8 mouse cellular contexts compared by ENCODE assay signal in the genomic region with DNA sequence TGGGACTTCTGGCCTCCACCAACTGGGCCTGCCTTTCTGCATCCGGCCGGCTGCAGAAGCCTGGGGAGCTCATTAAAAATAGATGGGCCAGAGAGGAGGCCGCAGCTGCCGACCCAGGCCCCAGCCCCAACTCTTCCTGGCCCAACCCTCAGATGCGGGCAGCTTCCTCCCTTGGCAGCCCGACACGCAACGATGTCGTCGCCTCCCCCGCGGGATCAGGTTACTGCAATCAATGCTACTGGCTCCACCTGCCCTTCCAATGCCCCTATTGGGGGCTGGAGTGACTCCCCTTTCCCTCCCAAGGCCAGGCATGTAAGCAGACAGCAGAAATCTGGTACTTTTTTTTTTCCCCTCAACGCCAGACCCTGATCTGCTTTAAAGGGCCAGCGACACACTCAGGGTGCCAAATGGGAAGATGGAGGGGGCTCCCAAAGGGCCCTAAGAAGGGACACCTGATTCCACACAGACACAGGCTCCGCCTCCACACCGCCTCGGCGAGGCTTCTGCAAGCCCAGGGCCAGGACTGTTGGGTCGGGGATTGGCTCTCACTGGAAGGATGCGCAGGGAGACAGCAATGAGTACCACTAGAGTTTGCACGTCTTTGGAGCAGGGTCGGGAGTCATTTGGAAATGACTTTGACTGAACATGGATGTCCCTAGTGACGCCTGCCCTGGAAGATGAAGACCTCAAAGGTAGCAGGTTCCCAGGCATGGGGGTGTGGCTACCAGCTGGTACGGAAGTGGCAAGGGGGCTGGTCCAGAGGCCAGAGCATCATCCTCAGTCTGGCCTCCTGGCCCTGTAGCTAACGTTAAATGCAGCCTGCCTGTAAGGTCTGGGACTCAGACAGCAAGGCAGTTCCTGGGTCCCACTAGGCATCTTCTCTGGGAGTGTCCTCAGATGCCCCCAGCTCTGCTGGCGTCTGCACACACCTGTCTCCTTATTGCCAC. TPM values are rescaled to one million over a fixed set of nuclear protein-coding genes. Genes with fewer than 3 reads are reported as not detected.
DNase-seq lines count a peak whose midpoint lies in the region; ATAC-seq and TF ChIP-seq lines count a peak whose summit lies in the region.

No protein-coding gene starts in this region.

- TF ChIP-seq CTCF in layer of hippocampus, adult 2 months (conservative IDR thresholded peaks at IDR 0.05): no peak

- peak overlapping the region; percentile 36 for H3K4me3 ChIP-seq in layer of hippocampus, adult 2 months
- peak overlapping the region; percentile 88 for H3K4me3 ChIP-seq in hindbrain, embryonic 10.5 days
- H3K4me3 ChIP-seq in liver, embryonic 16.5 days (ENCODE audit: low read depth, low read length): peak overlapping the region; percentile 30

- H3K4me2 ChIP-seq in liver, embryonic 16.5 days (ENCODE audit: low read depth, low read length): peak overlapping the region; percentile 11; the same call in 1 of the 2 replicates

- no peak for ATAC-seq in liver, embryonic 16.5 days (ENCODE audit: low read depth)

- H3K4me1 ChIP-seq in hindbrain, embryonic 10.5 days (replicated peaks): peaks cover 87% of the 10 kb centered on the region
- H3K4me1 ChIP-seq in liver, embryonic 16.5 days (ENCODE audit: control insufficient read depth, low read depth, low read length): peaks cover 6% of the 10 kb centered on the region

- 4% methylated on average over 26 of the region's 26 CpGs for WGBS in hindbrain, embryonic 10.5 days
- WGBS in liver, embryonic 16.5 days (ENCODE audit: insufficient replicate concordance): 6% methylated on average over 26 of the region's 26 CpGs

- no peak overlapping the region for H3K9ac ChIP-seq in liver, embryonic 16.5 days (ENCODE audit: low read depth, low read length)

- H3K36me3 ChIP-seq in hindbrain, embryonic 10.5 days: peaks cover 7% of the 10 kb centered on the region
- no peaks in the 10 kb centered on the region for H3K36me3 ChIP-seq in liver, embryonic 16.5 days (ENCODE audit: control insufficient read depth, insufficient read depth)

- H3K27ac ChIP-seq in layer of hippocampus, adult 2 months: peak overlapping the region; percentile 96
- peak overlapping the region; percentile 92 for H3K27ac ChIP-seq in hindbrain, embryonic 10.5 days
- H3K27ac ChIP-seq in liver, embryonic 16.5 days (ENCODE audit: low read length): no peak overlapping the region

- no peaks in the 10 kb centered on the region for H3K9me3 ChIP-seq in hindbrain, embryonic 10.5 days
- no peaks in the 10 kb centered on the region for H3K9me3 ChIP-seq in liver, embryonic 16.5 days (replicated peaks; ENCODE audit: control insufficient read depth, low read length)

- H3K27me3 ChIP-seq in hindbrain, embryonic 10.5 days (ENCODE audit: insufficient read depth, poor library complexity, severe bottlenecking): peaks cover 9% of the 10 kb centered on the region; the same call in 1 of the 2 replicates
- peaks cover 62% of the 10 kb centered on the region for H3K27me3 ChIP-seq in liver, embryonic 16.5 days (ENCODE audit: control insufficient read depth, insufficient read depth, low read depth, low read length)

- no peak for DNase-seq in layer of hippocampus, adult 2 months (ENCODE audit: low spot score in 2 of 2)
- no peak for DNase-seq in layer of hippocampus, adult 11-12 months (ENCODE audit: low spot score)
- peak; percentile 93 for DNase-seq in embryo, embryonic 10 days (ENCODE audit: low spot score)
- peak; percentile 80 for DNase-seq in hindbrain, embryonic 10.5 days (ENCODE audit: low spot score)
- no peak for DNase-seq in thymus, postnatal 10 days (ENCODE audit: low spot score in 2 of 2)
- no peak for DNase-seq in right cerebral cortex, adult 18-20 months
- no peak for DNase-seq in testis, postnatal 14 days (ENCODE audit: low spot score)

RNA-seq across cellular contexts. Expression of a gene that starts 8.5 kb away (rescaled TPM):
- 100 to 1,000 TPM; 338 to 354 TPM for total RNA-seq in layer of hippocampus, adult 2 months (2021)
- polyA plus RNA-seq in hindbrain, embryonic 10.5 days (2016; fragmentation: Nextera tagmentation; extraction: Ambion mirVana): 55.0 and 75.5 TPM in 2 replicates
- polyA plus RNA-seq in liver, embryonic 16.5 days (2015; fragmentation: Nextera tagmentation; extraction: Ambion mirVana): 1.2 and 1.8 TPM in 2 replicates

RNA-seq across cellular contexts. Expression of a gene that starts 10.3 kb away (rescaled TPM):
- 1 to 10 TPM; 4.5 to 5.0 TPM for total RNA-seq in layer of hippocampus, adult 2 months (2021)
- 3.3 and 4.3 TPM in 2 replicates for polyA plus RNA-seq in hindbrain, embryonic 10.5 days (2016; fragmentation: Nextera tagmentation; extraction: Ambion mirVana)
- polyA plus RNA-seq in liver, embryonic 16.5 days (2015; fragmentation: Nextera tagmentation; extraction: Ambion mirVana): 1.1 and 1.5 TPM in 2 replicates

RNA-seq across cellular contexts. Expression of a gene that starts 17.9 kb away (rescaled TPM):
- 1 to 10 TPM in 1 of 2 experiments, under 1 TPM in 1; 0.98 to 1.1 TPM for total RNA-seq in layer of hippocampus, adult 2 months (2021)
- polyA plus RNA-seq in hindbrain, embryonic 10.5 days (2016; fragmentation: Nextera tagmentation; extraction: Ambion mirVana): 7.8 and 12.5 TPM in 2 replicates
- 2.5 and 3.5 TPM in 2 replicates for polyA plus RNA-seq in liver, embryonic 16.5 days (2015; fragmentation: Nextera tagmentation; extraction: Ambion mirVana)

RNA-seq across cellular contexts. Expression of a gene that starts 18.1 kb away (rescaled TPM):
- total RNA-seq in layer of hippocampus, adult 2 months (2021): 10 to 100 TPM; 34.9 to 36.1 TPM
- polyA plus RNA-seq in hindbrain, embryonic 10.5 days (2016; fragmentation: Nextera tagmentation; extraction: Ambion mirVana): 26.0 and 30.1 TPM in 2 replicates
- polyA plus RNA-seq in liver, embryonic 16.5 days (2015; fragmentation: Nextera tagmentation; extraction: Ambion mirVana): 23.7 and 24.6 TPM in 2 replicates

RNA-seq across cellular contexts. Expression of a gene that starts 41.3 kb away (rescaled TPM):
- total RNA-seq in layer of hippocampus, adult 2 months (2021): 100 to 1,000 TPM; 105 to 108 TPM
- polyA plus RNA-seq in hindbrain, embryonic 10.5 days (2016; fragmentation: Nextera tagmentation; extraction: Ambion mirVana): 26.0 and 31.7 TPM in 2 replicates
- 13.6 and 15.0 TPM in 2 replicates for polyA plus RNA-seq in liver, embryonic 16.5 days (2015; fragmentation: Nextera tagmentation; extraction: Ambion mirVana)

Comparison
In these comparisons a context has a peak if more than half of its experiments do, and no peak if none do; other contexts are left out.
1. DNase-seq: peak in embryo, embryonic 10 days (single experiment) and hindbrain, embryonic 10.5 days (single experiment); none in layer of hippocampus, adult 2 months (0 of 2), layer of hippocampus, adult 11-12 months (single experiment), thymus, postnatal 10 days (0 of 2), right cerebral cortex, adult 18-20 months (single experiment) and testis, postnatal 14 days (single experiment).
2. H3K4me3 ChIP-seq: peak in every context shown above with its lines; median percentile 88 in hindbrain, embryonic 10.5 days; 36 in layer of hippocampus, adult 2 months; 30 in liver, embryonic 16.5 days.
3. RNA of a gene that starts 8.5 kb away (polyA plus RNA-seq): 55.0 to 75.5 TPM in hindbrain, embryonic 10.5 days; 1.2 to 1.8 TPM in liver, embryonic 16.5 days; every median in the first group is over 10 times any median in the second.